In the genomic region with DNA sequence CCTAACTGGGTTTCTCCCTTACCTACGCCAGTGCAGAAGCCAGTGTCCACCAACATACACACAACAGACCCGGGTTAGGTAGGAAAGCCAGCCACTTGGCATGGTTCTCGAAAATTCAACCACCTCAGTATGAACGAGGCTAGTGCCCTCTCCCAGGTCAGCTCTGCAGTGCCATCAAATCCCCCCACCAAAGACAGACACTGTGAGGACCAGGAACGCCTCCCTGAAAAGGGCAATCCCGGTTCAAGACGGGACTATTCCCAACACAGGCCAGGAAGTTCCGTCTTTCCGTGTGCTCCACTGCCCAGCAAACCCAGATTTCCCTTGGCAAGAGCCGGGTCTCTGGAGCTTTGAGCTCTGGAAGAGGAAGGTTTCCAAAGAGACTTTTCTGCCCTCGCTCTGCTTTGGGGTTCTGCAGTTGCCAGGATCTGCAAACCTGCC, we compare ENCODE assay signal across 8 mouse cellular contexts. TPM values are rescaled to one million over a fixed set of nuclear protein-coding genes. Genes with fewer than 3 reads are reported as not detected.
DNase-seq lines count a peak whose midpoint lies in the region; ATAC-seq and TF ChIP-seq lines count a peak whose summit lies in the region.

No protein-coding gene starts in this region.

- WGBS in hindbrain, embryonic 14.5 days, result 16% methylated on average over 11 of the region's 11 CpGs
- 23% methylated on average over 11 of the region's 11 CpGs for WGBS in midbrain, embryonic 10.5 days

- no peaks in the 10 kb centered on the region for H3K36me3 ChIP-seq in hindbrain, embryonic 14.5 days (replicated peaks; ENCODE audit: control insufficient read depth, insufficient read depth)
- H3K36me3 ChIP-seq in midbrain, embryonic 10.5 days, result no peaks in the 10 kb centered on the region

- H3K9ac ChIP-seq in hindbrain, embryonic 14.5 days, result peak overlapping the region; percentile 87

- peak overlapping the region; percentile 85 for H3K4me3 ChIP-seq in gastrocnemius, adult 2 months
- H3K4me3 ChIP-seq in hindbrain, embryonic 14.5 days (replicated peaks; ENCODE audit: low read length), result peak overlapping the region; percentile 59
- H3K4me3 ChIP-seq in midbrain, embryonic 10.5 days, result peak overlapping the region; percentile 65

- H3K27ac ChIP-seq in gastrocnemius, adult 2 months, result peak overlapping the region; percentile 73
- peak overlapping the region; percentile 96 for H3K27ac ChIP-seq in hindbrain, embryonic 14.5 days
- peak overlapping the region; percentile 88 for H3K27ac ChIP-seq in midbrain, embryonic 10.5 days (replicated peaks)

- TF ChIP-seq CTCF in gastrocnemius, adult 2 months (IDR thresholded peaks at IDR 0.05), result no peak

- intact Hi-C loops in gastrocnemius, adult 2 months (cut with DNase I), result loop anchor here (2.0 kb wide), 1 partner anchor 100 kb away; no protein-coding TSS in a partner anchor

- H3K4me2 ChIP-seq in hindbrain, embryonic 14.5 days (replicated peaks), result peak overlapping the region; percentile 92

- H3K4me1 ChIP-seq in hindbrain, embryonic 14.5 days (replicated peaks; ENCODE audit: control insufficient read depth, insufficient read depth, low read length), result peaks cover 23% of the 10 kb centered on the region
- H3K4me1 ChIP-seq in midbrain, embryonic 10.5 days, result peaks cover 21% of the 10 kb centered on the region

- no peaks in the 10 kb centered on the region for H3K27me3 ChIP-seq in hindbrain, embryonic 14.5 days (ENCODE audit: control insufficient read depth, insufficient read depth, low read length)
- H3K27me3 ChIP-seq in midbrain, embryonic 10.5 days (ENCODE audit: low read depth, poor library complexity, severe bottlenecking), result peaks cover 7% of the 10 kb centered on the region; the same call in 1 of the 2 replicates

- peak; percentile 31 for DNase-seq in gastrocnemius, adult 2 months
- no peak for DNase-seq in gastrocnemius, adult 8-10 months (ENCODE audit: low spot score in 2 of 2)
- DNase-seq in thymus, postnatal 4 days, result peak; percentile 30
- no peak for DNase-seq in thymus, postnatal 14 days
- DNase-seq in hindbrain, embryonic 14.5 days (ENCODE audit: low spot score), result peak; percentile 24
- DNase-seq in midbrain, embryonic 10.5 days (ENCODE audit: low spot score), result no peak
- DNase-seq in yolk sac, embryonic 10.5 days (ENCODE audit: low spot score), result no peak
- DNase-seq in thymus, postnatal 10 days (ENCODE audit: low spot score in 2 of 2), result no peak

- H3K9me3 ChIP-seq in hindbrain, embryonic 14.5 days (ENCODE audit: control insufficient read depth, low read length), result no peaks in the 10 kb centered on the region
- no peaks in the 10 kb centered on the region for H3K9me3 ChIP-seq in midbrain, embryonic 10.5 days (replicated peaks)

- ATAC-seq in hindbrain, embryonic 14.5 days (ENCODE audit: low FRiP score), result no peak

RNA-seq across cellular contexts. Expression of a gene that starts 0.8 kb away (rescaled TPM):
- under 1 TPM; 0.36 to 0.67 TPM for total RNA-seq in gastrocnemius, adult 2 months (2021)
- total RNA-seq in gastrocnemius, adult 8-10 months (2022), result under 1 TPM; 0.22 to 0.46 (median 0.31) TPM
- polyA plus RNA-seq in hindbrain, embryonic 14.5 days (2014; fragmentation: Nextera tagmentation; extraction: Ambion mirVana), result 10.8 and 11.9 TPM in 2 replicates
- 2.1 and 2.9 TPM in 2 replicates for polyA plus RNA-seq in midbrain, embryonic 10.5 days (2016; fragmentation: Nextera tagmentation; extraction: Ambion mirVana)

RNA-seq across cellular contexts. Expression of a gene that starts 15.7 kb away (rescaled TPM):
- 10 to 100 TPM; 31.1 to 37.7 TPM for total RNA-seq in gastrocnemius, adult 2 months (2021)
- 10 to 100 TPM; 27.2 to 39.3 (median 33.8) TPM for total RNA-seq in gastrocnemius, adult 8-10 months (2022)
- 50.2 and 56.9 TPM in 2 replicates for polyA plus RNA-seq in hindbrain, embryonic 14.5 days (2014; fragmentation: Nextera tagmentation; extraction: Ambion mirVana)
- polyA plus RNA-seq in midbrain, embryonic 10.5 days (2016; fragmentation: Nextera tagmentation; extraction: Ambion mirVana), result 48.9 and 56.6 TPM in 2 replicates

RNA-seq across cellular contexts. Expression of a gene that starts 44.8 kb away (rescaled TPM):
- 10 to 100 TPM in 1 of 2 experiments, 1 to 10 TPM in 1; 8.0 to 10.8 TPM for total RNA-seq in gastrocnemius, adult 2 months (2021)
- 1 to 10 TPM; 7.7 to 9.3 (median 8.3) TPM for total RNA-seq in gastrocnemius, adult 8-10 months (2022)
- polyA plus RNA-seq in hindbrain, embryonic 14.5 days (2014; fragmentation: Nextera tagmentation; extraction: Ambion mirVana), result 53.4 and 63.2 TPM in 2 replicates
- 56.1 and 62.9 TPM in 2 replicates for polyA plus RNA-seq in midbrain, embryonic 10.5 days (2016; fragmentation: Nextera tagmentation; extraction: Ambion mirVana)

Comparison
In these comparisons a context has a peak if more than half of its experiments do, and no peak if none do; other contexts are left out.
1. DNase-seq: peak in gastrocnemius, adult 2 months (single experiment), thymus, postnatal 4 days (single experiment) and hindbrain, embryonic 14.5 days (single experiment); none in gastrocnemius, adult 8-10 months (0 of 2), thymus, postnatal 14 days (single experiment), midbrain, embryonic 10.5 days (single experiment), yolk sac, embryonic 10.5 days (single experiment) and thymus, postnatal 10 days (0 of 2).
2. Peak in every context shown above with its lines, with median percentiles within 50 percentile points of each other: H3K27ac ChIP-seq and H3K4me3 ChIP-seq.